Mouse (Mus musculus) cortical plate, adult 2 months (tissue): Measurements from ENCODE around the gene Pbx4.

Source experiments
- CTCF ChIP-seq: fragments of 200-500 bp; IDR thresholded peaks from 2 replicates; pipeline ENCODE4 v1.5.1; 2011; ENCODE audit warnings: mild to moderate bottlenecking, control low read depth, low read length; ENCODE audit not compliant: insufficient read depth; ENCODE audit errors: extremely low read depth
- POLR2A ChIP-seq: fragments of 200-500 bp; IDR thresholded peaks from 2 replicates; pipeline ENCODE4 v1.6.1; 2011; ENCODE audit warnings: mild to moderate bottlenecking, low read length, control low read depth; ENCODE audit not compliant: insufficient read depth; ENCODE audit errors: extremely low read depth

DNA sequence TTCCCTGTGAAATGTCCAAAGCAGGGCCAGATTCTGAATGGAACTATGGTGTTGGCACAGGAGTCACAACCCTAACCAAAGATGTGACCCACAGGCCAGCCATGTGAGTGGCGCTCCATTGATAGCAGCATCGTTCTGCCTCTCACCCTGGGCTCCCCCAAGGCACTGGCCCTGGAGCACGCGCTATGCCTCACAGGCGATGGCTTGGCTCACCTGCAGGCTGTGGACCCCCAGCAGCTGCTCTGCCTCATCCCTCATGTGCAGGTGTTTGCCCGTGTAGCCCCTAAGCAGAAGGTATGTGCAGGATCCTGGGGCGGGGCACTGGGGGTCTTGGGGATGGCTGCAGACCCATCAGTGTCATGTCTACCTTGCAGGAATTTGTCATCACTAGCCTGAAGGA lies 28.9 kb upstream of the Pbx4 start:
- no peak for TF ChIP-seq CTCF
- TF ChIP-seq POLR2A, result no peak
